Mouse (Mus musculus) liver, postnatal 0 days (tissue): ENCODE data around the gene Ddx6.

Experiments used
- CTCF ChIP-seq: sonication (generic); IDR thresholded peaks from 2 replicates; pipeline ENCODE4 v1.5.1; 2016; ENCODE audit warnings: antibody characterized with exemption, low read depth
- EP300 ChIP-seq: IDR thresholded peaks from 2 replicates; pipeline ENCODE4 v1.6.1; 2016; ENCODE audit warnings: antibody characterized with exemption, low read depth, mild to moderate bottlenecking

DNA sequence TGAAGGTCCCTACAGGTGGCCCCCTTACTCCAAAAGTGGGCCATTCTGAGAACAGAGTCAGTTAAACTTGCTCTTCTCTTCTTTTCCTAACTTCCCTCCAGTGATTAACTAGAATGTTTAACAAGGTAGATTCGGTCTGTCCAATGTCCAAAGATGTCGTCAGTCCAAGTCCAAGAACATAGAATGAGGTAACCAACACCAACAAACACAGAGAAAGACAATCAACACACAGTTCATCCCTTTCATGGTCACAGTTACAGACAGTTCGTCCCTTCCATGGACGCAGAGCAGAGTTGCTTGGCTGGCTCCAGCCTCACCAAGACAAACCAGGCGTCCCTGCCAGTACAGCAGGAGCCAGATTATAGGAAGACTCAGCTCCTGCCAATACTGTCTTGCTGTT is 66.7 kb downstream of the Ddx6 start:
- no peak for TF ChIP-seq CTCF
- no peak for TF ChIP-seq EP300
